Mouse (Mus musculus): ENCODE data around the gene Ptpn5. TPM values are rescaled to one million over a fixed set of nuclear protein-coding genes. Genes with fewer than 3 reads are reported as not detected.
A peak's percentile ranks its signal among the peaks of the same experiment; 100 is the strongest.

The Ptpn5 gene
- total and polyA plus RNA-seq, 2 experiments from 2014 or later = 98.3 to 138 TPM

DNA sequence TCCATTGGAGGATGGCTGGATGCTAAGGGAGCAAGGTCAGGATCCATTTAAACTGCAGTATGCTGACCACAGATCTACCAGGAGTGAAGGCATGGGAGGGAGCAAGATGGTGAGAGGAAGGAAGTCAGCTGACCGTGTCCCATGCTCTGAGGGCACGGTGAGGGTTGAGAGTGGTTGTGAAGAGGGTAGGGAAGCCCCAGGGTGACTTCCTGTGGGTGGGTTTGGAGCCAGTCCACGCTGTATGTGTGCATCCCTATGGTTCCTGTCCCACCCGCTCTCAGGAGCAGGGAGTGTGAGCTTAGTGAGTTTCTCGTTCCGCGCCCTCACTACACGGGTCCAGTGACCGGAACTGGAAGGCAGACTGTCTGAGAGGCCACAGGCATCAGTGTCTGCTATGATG is 77.7 kb downstream of the Ptpn5 start:
- H3K9ac ChIP-seq (replicated peaks; ENCODE audit: low read length) = no peak overlapping the region
- no peak for DNase-seq (ENCODE audit: low spot score)
- no peaks in the 10 kb centered on the region for H3K36me3 ChIP-seq (ENCODE audit: insufficient read depth, low read length)
- ATAC-seq = no peak
- H3K9me3 ChIP-seq (ENCODE audit: low read length) = no peaks in the 10 kb centered on the region
- no peak overlapping the region for H3K4me2 ChIP-seq (ENCODE audit: low read depth, low read length)
- peaks cover 12% of the 10 kb centered on the region for H3K4me1 ChIP-seq (ENCODE audit: insufficient read depth, low read length)
- no peak overlapping the region for H3K27ac ChIP-seq
- TF ChIP-seq CTCF (IDR thresholded peaks at IDR 0.05; ENCODE audit: low read depth) = no peak
- no peaks in the 10 kb centered on the region for H3K27me3 ChIP-seq (ENCODE audit: insufficient read depth, low read length)
- WGBS = 79% methylated on average over 9 of the region's 9 CpGs
- no peak overlapping the region for H3K4me3 ChIP-seq (ENCODE audit: low read length)

DNA sequence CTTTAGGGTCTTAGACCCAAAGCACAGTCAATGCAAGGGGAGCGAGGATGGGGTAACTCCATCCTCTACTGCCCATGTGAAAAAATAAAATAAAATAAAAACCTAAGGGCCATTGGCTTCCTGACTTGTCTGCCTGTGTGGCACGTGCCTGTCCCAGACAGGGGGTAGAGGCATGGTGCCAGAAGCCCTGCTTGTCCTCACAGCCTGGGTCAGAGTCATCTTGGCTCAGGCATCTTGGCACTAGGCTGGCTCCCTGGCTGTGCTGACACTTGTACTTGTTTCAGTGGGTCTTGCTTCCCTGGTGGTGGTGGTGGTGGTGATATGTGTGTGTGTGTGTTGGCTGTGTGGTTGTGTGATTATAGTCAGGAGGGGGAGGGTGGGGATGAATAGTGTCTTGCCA is 78.8 kb downstream of the Ptpn5 start:
- H3K4me2 ChIP-seq (ENCODE audit: low read depth, low read length) = no peak overlapping the region
- H3K27me3 ChIP-seq (ENCODE audit: insufficient read depth, low read length) = no peaks in the 10 kb centered on the region
- WGBS = 55% methylated on average over 2 of the region's 2 CpGs
- no peak overlapping the region for H3K4me3 ChIP-seq (ENCODE audit: low read length)
- ATAC-seq (no peak), DNase-seq (ENCODE audit: low spot score) (no peak)
- peaks cover 12% of the 10 kb centered on the region for H3K4me1 ChIP-seq (ENCODE audit: insufficient read depth, low read length)
- H3K9ac ChIP-seq (replicated peaks; ENCODE audit: low read length) = no peak overlapping the region
- H3K27ac ChIP-seq = no peak overlapping the region
- no peaks in the 10 kb centered on the region for H3K9me3 ChIP-seq (ENCODE audit: low read length)
- H3K36me3 ChIP-seq (ENCODE audit: insufficient read depth, low read length) = no peaks in the 10 kb centered on the region
- TF ChIP-seq CTCF (IDR thresholded peaks at IDR 0.05; ENCODE audit: low read depth) = no peak

DNA sequence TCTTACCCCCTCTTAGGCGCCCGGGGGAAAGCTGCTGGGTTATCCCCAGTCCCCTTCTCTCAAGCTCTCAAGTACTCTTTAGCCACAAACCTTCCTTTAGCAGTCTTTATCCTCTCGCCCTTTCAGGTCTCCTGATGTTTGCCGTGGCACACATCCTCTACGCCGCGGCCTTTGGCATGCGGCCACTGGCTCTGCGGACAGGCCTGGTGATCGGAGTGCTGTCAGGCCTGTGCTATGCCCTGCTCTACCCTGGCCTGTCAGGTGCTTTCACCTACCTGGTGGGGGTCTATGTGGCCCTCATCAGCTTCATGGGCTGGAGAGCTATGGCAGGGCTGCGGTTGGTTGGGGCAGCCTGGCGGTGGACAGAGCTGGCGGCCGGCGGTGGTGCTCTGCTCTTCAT is 80.2 kb downstream of the Ptpn5 start:
- peaks cover 12% of the 10 kb centered on the region for H3K4me1 ChIP-seq (ENCODE audit: insufficient read depth, low read length)
- H3K9me3 ChIP-seq (ENCODE audit: low read length) = no peaks in the 10 kb centered on the region
- H3K4me3 ChIP-seq (ENCODE audit: low read length) = no peak overlapping the region
- no peak for TF ChIP-seq CTCF (IDR thresholded peaks at IDR 0.05; ENCODE audit: low read depth)
- H3K27me3 ChIP-seq (ENCODE audit: insufficient read depth, low read length) = no peaks in the 10 kb centered on the region
- WGBS = 92% methylated on average over 15 of the region's 15 CpGs
- H3K27ac ChIP-seq = no peak overlapping the region
- H3K36me3 ChIP-seq (ENCODE audit: insufficient read depth, low read length) = no peaks in the 10 kb centered on the region
- no peak overlapping the region for H3K9ac ChIP-seq (replicated peaks; ENCODE audit: low read length)
- ATAC-seq = no peak
- DNase-seq (ENCODE audit: low spot score) = no peak
- H3K4me2 ChIP-seq (ENCODE audit: low read depth, low read length) = no peak overlapping the region

DNA sequence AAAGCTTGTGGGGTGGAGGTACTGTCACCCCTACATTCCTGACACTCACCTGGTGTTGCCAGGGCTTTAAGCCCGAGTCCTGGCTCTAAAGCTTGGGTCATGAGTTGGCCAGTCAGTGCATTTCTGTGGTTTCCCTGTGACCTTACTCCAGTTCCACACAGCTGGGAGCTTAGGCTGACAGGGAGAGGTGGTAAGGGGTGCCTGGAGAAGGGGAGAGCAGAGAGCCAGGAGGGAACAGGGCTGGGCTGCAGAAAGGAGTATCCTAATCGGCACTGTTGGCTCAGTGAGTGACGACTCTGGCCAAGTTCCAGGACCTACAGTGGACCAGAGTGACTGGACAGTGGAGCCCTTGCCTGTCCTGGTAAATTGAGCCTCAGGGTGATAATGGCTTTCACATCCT is 81.2 kb downstream of the Ptpn5 start:
- 29% methylated on average over 3 of the region's 3 CpGs for WGBS
- Histone ChIP-seq H3K4me3 (ENCODE audit: low read length) (no peak overlapping the region), H3K4me1 (ENCODE audit: insufficient read depth, low read length) (peaks cover 12% of the 10 kb centered on the region), H3K9me3 (ENCODE audit: low read length) (no peaks in the 10 kb centered on the region), H3K4me2 (ENCODE audit: low read depth, low read length) (peak overlapping the region; percentile 92), H3K36me3 (ENCODE audit: insufficient read depth, low read length) (no peaks in the 10 kb centered on the region), H3K9ac (replicated peaks; ENCODE audit: low read length) (no peak overlapping the region; the same call in 1 of the 2 replicates), H3K27ac (peak overlapping the region; percentile 38; the same call in 1 of the 2 replicates), H3K27me3 (ENCODE audit: insufficient read depth, low read length) (no peaks in the 10 kb centered on the region)
- DNase-seq (ENCODE audit: low spot score) (peak; percentile 11), ATAC-seq (no peak)
- no peak for TF ChIP-seq CTCF (IDR thresholded peaks at IDR 0.05; ENCODE audit: low read depth)

GRCm38 (mm10) chr7:47051404-47052151 is 81.9 kb downstream of the Ptpn5 start:
- 0% methylated on average over 1 of the region's 2 CpGs for WGBS
- H3K27me3 ChIP-seq (ENCODE audit: insufficient read depth, low read length) = no peaks in the 10 kb centered on the region
- H3K4me3 ChIP-seq (ENCODE audit: low read length) = peak overlapping the region; percentile 97
- peaks cover 12% of the 10 kb centered on the region for H3K4me1 ChIP-seq (ENCODE audit: insufficient read depth, low read length)
- peak; percentile 64 for DNase-seq (ENCODE audit: low spot score)
- no peaks in the 10 kb centered on the region for H3K36me3 ChIP-seq (ENCODE audit: insufficient read depth, low read length)
- H3K9me3 ChIP-seq (ENCODE audit: low read length) = no peaks in the 10 kb centered on the region
- no peak for ATAC-seq
- H3K9ac ChIP-seq (replicated peaks; ENCODE audit: low read length) = peak overlapping the region; percentile 83; the same call in 1 of the 2 replicates
- peak overlapping the region; percentile 92 for H3K4me2 ChIP-seq (ENCODE audit: low read depth, low read length)
- TF ChIP-seq CTCF (IDR thresholded peaks at IDR 0.05; ENCODE audit: low read depth) = no peak
- H3K27ac ChIP-seq = peak overlapping the region; percentile 83; the same call in 1 of the 2 replicates

GRCm38 (mm10) chr7:47050766-47051165 is 82.7 kb downstream of the Ptpn5 start:
- DNase-seq (ENCODE audit: low spot score) (peak; percentile 60), ATAC-seq (peak; percentile 69)
- no peaks in the 10 kb centered on the region for H3K27me3 ChIP-seq (ENCODE audit: insufficient read depth, low read length)
- H3K36me3 ChIP-seq (ENCODE audit: insufficient read depth, low read length) = no peaks in the 10 kb centered on the region
- H3K4me3 ChIP-seq (ENCODE audit: low read length) = peak overlapping the region; percentile 97
- H3K27ac ChIP-seq = peak overlapping the region; percentile 83
- H3K4me2 ChIP-seq (ENCODE audit: low read depth, low read length) = peak overlapping the region; percentile 92
- peaks cover 12% of the 10 kb centered on the region for H3K4me1 ChIP-seq (ENCODE audit: insufficient read depth, low read length)
- under 1% methylated on average over 33 of the region's 34 CpGs for WGBS
- TF ChIP-seq CTCF (IDR thresholded peaks at IDR 0.05; ENCODE audit: low read depth) = no peak
- no peaks in the 10 kb centered on the region for H3K9me3 ChIP-seq (ENCODE audit: low read length)
- H3K9ac ChIP-seq (replicated peaks; ENCODE audit: low read length) = peak overlapping the region; percentile 83

DNA sequence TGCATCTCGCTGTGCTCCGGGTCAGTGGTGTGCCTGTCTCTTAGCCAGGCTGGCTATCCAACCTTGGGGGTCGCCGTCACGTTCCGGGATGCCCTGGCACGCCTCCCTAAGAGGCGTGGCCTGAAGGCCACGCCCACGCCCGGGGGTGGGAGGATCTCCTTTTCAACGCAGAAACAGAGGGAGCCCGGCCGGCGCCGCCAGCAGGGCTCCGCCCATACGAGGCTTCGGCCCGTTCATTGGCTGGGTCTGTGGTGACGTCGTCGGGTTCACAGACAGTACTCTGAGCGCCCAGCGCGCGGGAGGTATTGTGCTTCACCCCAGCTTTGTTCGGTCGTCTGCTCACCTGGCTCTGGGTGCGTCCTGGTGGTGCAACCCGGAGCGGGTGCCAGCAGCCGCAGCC is 83.1 kb downstream of the Ptpn5 start, which contains the start of gene Tmem86a:
TSS of gene Tmem86a (plus strand) at position 236 of the 400 bp plus-strand sequence.
- peaks cover 12% of the 10 kb centered on the region for H3K4me1 ChIP-seq (ENCODE audit: insufficient read depth, low read length)
- peak within 1 kb of the TSS; percentile 92 for H3K4me2 ChIP-seq (ENCODE audit: low read depth, low read length)
- peak; percentile 99 for ATAC-seq
- peak within 1 kb of the TSS; percentile 83 for H3K9ac ChIP-seq (replicated peaks; ENCODE audit: low read length)
- no peaks in the 10 kb centered on the region for H3K9me3 ChIP-seq (ENCODE audit: low read length)
- H3K36me3 ChIP-seq (ENCODE audit: insufficient read depth, low read length) = no peaks in the 10 kb centered on the region
- DNase-seq (ENCODE audit: low spot score) = peak; percentile 98
- H3K27ac ChIP-seq = peak within 1 kb of the TSS; percentile 83
- under 1% methylated on average over 33 of the region's 33 CpGs for WGBS
- H3K4me3 ChIP-seq (ENCODE audit: low read length) = peak within 1 kb of the TSS; percentile 97
- H3K27me3 ChIP-seq (ENCODE audit: insufficient read depth, low read length) = no peaks in the 10 kb centered on the region
- TF ChIP-seq CTCF (IDR thresholded peaks at IDR 0.05; ENCODE audit: low read depth) = no peak

Data from hindbrain, postnatal 0 days (tissue).